Mouse (Mus musculus) lung, embryonic 14.5 days (tissue): Measurements from ENCODE around the gene Gm10024. TPM values are rescaled to one million over a fixed set of nuclear protein-coding genes. Genes with fewer than 3 reads are reported as not detected.
A peak's percentile ranks its signal among the peaks of the same experiment; 100 is the strongest.
"Not testable (repeated sequence)": the region's sequence is repeated elsewhere in the genome, so short reads cannot be mapped to it uniquely, and the experiment has no call there.

ENCODE experiments used
- ATAC-seq: fragments of 200-750 bp; cut with Nextera tagmentation; 2 replicates; pipeline ENCODE4 v1.8.0; 2017; ENCODE audit warnings: mild to moderate bottlenecking, moderate TSS enrichment, moderate library complexity; ENCODE audit not compliant: insufficient read depth
- DNase-seq: peaks from one replicate; pipeline ENCODE4 v3.0.0-alpha.2; 2015
- H3K27ac ChIP-seq: fragments of 300-500 bp; sonication (generic); 2 replicates; pipeline ENCODE4 v1.5.1; 2014; ENCODE audit warnings: low read depth, mild to moderate bottlenecking, moderate library complexity
- H3K27me3 ChIP-seq: fragments of 300-500 bp; sonication (generic); 2 replicates; pipeline ENCODE4 v1.6.1; 2014; ENCODE audit warnings: low read length, control low read depth; ENCODE audit not compliant: insufficient read depth
- H3K36me3 ChIP-seq: fragments of 300-500 bp; sonication (generic); 2 replicates; pipeline ENCODE4 v1.6.1; 2014; ENCODE audit warnings: control low read depth; ENCODE audit not compliant: insufficient read depth
- H3K4me1 ChIP-seq: fragments of 300-500 bp; sonication (generic); 2 replicates; pipeline ENCODE4 v1.6.1; 2014; ENCODE audit warnings: antibody characterized with exemption, control low read depth; ENCODE audit not compliant: insufficient read depth
- H3K4me2 ChIP-seq: fragments of 300-500 bp; sonication (generic); 2 replicates; pipeline ENCODE4 v1.6.1; 2014; ENCODE audit warnings: mild to moderate bottlenecking
- H3K4me3 ChIP-seq: fragments of 300-500 bp; sonication (generic); 2 replicates; pipeline ENCODE4 v1.5.1; 2014; ENCODE audit warnings: low read depth, low read length
- H3K9ac ChIP-seq: fragments of 300-500 bp; sonication (generic); 2 replicates; pipeline ENCODE4 v1.6.1; 2014
- H3K9me3 ChIP-seq: fragments of 300-500 bp; sonication (generic); 2 replicates; pipeline ENCODE4 v1.6.1; 2016; ENCODE audit warnings: low read depth, low read length, control low read depth
- CTCF ChIP-seq: IDR thresholded peaks from 2 replicates; pipeline ENCODE4 v1.5.1; 2016; ENCODE audit warnings: antibody characterized with exemption, low read depth
- WGBS: fragments of 180-500 bp; shearing (Covaris S2); extraction: QIAGEN DNeasy Blood & Tissue Kit; methylation state at CpG from one replicate; pipeline ENCODE4 v1.1.7; 2014; 5-methylcytosine and 5-hydroxymethylcytosine counted together
- polyA plus RNA-seq: library from polyadenylated mRNA; unstranded; fragments of >200 nt; fragmentation: Nextera tagmentation; extraction: Ambion mirVana; gene quantifications from 2 replicates; pipeline ENCODE4 v1.2.1, GENCODE M21; 2014

The Gm10024 gene
- not detected in 2 replicates for polyA plus RNA-seq

- not testable (repeated sequence) for ATAC-seq, H3K4me3 ChIP-seq, H3K4me2 ChIP-seq, H3K36me3 ChIP-seq, H3K9ac ChIP-seq, H3K9me3 ChIP-seq, H3K27ac ChIP-seq, DNase-seq, H3K4me1 ChIP-seq, H3K27me3 ChIP-seq
Observed at GRCm38 (mm10) chr10:77711157-77711556, at the start of gene Gm10024. Gm10024 (plus strand) TSS chr10:77711457.

- Histone ChIP-seq H3K4me1 (no peaks in the 10 kb centered on the region), H3K4me2 (0 out of 2 replicates have a peak overlapping the region, but pooled peaks have one; percentile 15), H3K9me3 (no peaks in the 10 kb centered on the region), H3K9ac (no peak overlapping the region), H3K4me3 (no peak overlapping the region), H3K36me3 (no peaks in the 10 kb centered on the region), H3K27me3 (no peaks in the 10 kb centered on the region), H3K27ac (no peak overlapping the region)
- DNase-seq, result no peak
- no peak for ATAC-seq
- 31% methylated on average over 43 of the region's 43 CpGs for WGBS
- TF ChIP-seq CTCF, result no peak
Observed at GRCm38 (mm10) chr10:77663949-77664665, 47.1 kb upstream of the Gm10024 start.

- Histone ChIP-seq H3K4me3 (no peak overlapping the region), H3K27ac (no peak overlapping the region), H3K9me3 (no peaks in the 10 kb centered on the region), H3K4me1 (no peaks in the 10 kb centered on the region), H3K27me3 (no peaks in the 10 kb centered on the region), H3K4me2 (no peak overlapping the region), H3K36me3 (no peaks in the 10 kb centered on the region), H3K9ac (no peak overlapping the region)
- WGBS, result 61% methylated on average over 8 of the region's 8 CpGs
- TF ChIP-seq CTCF, result no peak
- no peak for ATAC-seq
- no peak for DNase-seq
Observed at GRCm38 (mm10) chr10:77666342-77666741, 44.9 kb upstream of the Gm10024 start.

- Histone ChIP-seq H3K9ac (no peak overlapping the region), H3K9me3 (no peaks in the 10 kb centered on the region), H3K27ac (no peak overlapping the region), H3K36me3 (no peaks in the 10 kb centered on the region), H3K4me1 (no peaks in the 10 kb centered on the region), H3K4me3 (no peak overlapping the region), H3K4me2 (no peak overlapping the region), H3K27me3 (no peaks in the 10 kb centered on the region)
- no peak for DNase-seq
- no peak for ATAC-seq
- WGBS, result 75% methylated on average over 4 of the region's 4 CpGs
- TF ChIP-seq CTCF, result no peak
Observed at GRCm38 (mm10) chr10:77667402-77667801, 43.9 kb upstream of the Gm10024 start.

GRCm38 (mm10) chr10:77670710-77671109, 40.5 kb upstream of the Gm10024 start:
- H3K4me3 ChIP-seq, result no peak overlapping the region
- no peak overlapping the region for H3K9ac ChIP-seq
- H3K9me3 ChIP-seq, result no peaks in the 10 kb centered on the region
- no peaks in the 10 kb centered on the region for H3K4me1 ChIP-seq
- H3K27ac ChIP-seq, result no peak overlapping the region
- no peak overlapping the region for H3K4me2 ChIP-seq
- H3K27me3 ChIP-seq, result no peaks in the 10 kb centered on the region
- ATAC-seq (no peak), DNase-seq (no peak)
- 59% methylated on average over 4 of the region's 4 CpGs for WGBS
- no peaks in the 10 kb centered on the region for H3K36me3 ChIP-seq
- TF ChIP-seq CTCF, result no peak

- Histone ChIP-seq H3K4me1 (no peaks in the 10 kb centered on the region), H3K4me2 (no peak overlapping the region), H3K4me3 (no peak overlapping the region), H3K9ac (no peak overlapping the region), H3K27me3 (no peaks in the 10 kb centered on the region), H3K9me3 (no peaks in the 10 kb centered on the region), H3K36me3 (no peaks in the 10 kb centered on the region), H3K27ac (no peak overlapping the region)
- 18% methylated on average over 4 of the region's 4 CpGs for WGBS
- ATAC-seq, result no peak
- no peak for TF ChIP-seq CTCF
- DNase-seq, result no peak
Observed at GRCm38 (mm10) chr10:77671519-77671918, 39.7 kb upstream of the Gm10024 start.

GRCm38 (mm10) chr10:77673765-77674164, 37.5 kb upstream of the Gm10024 start:
- WGBS, result 51% methylated on average over 13 of the region's 13 CpGs
- H3K4me1 ChIP-seq, result no peaks in the 10 kb centered on the region
- no peak for TF ChIP-seq CTCF
- DNase-seq, result no peak
- no peak overlapping the region for H3K27ac ChIP-seq
- no peak for ATAC-seq
- H3K36me3 ChIP-seq, result no peaks in the 10 kb centered on the region
- H3K4me2 ChIP-seq, result no peak overlapping the region
- no peaks in the 10 kb centered on the region for H3K9me3 ChIP-seq
- no peak overlapping the region for H3K9ac ChIP-seq
- no peak overlapping the region for H3K4me3 ChIP-seq
- H3K27me3 ChIP-seq, result peaks cover 19% of the 10 kb centered on the region
